Mouse (Mus musculus): Measurements from ENCODE around the gene Ube2cbp.

Gene Ube2cbp

DNA sequence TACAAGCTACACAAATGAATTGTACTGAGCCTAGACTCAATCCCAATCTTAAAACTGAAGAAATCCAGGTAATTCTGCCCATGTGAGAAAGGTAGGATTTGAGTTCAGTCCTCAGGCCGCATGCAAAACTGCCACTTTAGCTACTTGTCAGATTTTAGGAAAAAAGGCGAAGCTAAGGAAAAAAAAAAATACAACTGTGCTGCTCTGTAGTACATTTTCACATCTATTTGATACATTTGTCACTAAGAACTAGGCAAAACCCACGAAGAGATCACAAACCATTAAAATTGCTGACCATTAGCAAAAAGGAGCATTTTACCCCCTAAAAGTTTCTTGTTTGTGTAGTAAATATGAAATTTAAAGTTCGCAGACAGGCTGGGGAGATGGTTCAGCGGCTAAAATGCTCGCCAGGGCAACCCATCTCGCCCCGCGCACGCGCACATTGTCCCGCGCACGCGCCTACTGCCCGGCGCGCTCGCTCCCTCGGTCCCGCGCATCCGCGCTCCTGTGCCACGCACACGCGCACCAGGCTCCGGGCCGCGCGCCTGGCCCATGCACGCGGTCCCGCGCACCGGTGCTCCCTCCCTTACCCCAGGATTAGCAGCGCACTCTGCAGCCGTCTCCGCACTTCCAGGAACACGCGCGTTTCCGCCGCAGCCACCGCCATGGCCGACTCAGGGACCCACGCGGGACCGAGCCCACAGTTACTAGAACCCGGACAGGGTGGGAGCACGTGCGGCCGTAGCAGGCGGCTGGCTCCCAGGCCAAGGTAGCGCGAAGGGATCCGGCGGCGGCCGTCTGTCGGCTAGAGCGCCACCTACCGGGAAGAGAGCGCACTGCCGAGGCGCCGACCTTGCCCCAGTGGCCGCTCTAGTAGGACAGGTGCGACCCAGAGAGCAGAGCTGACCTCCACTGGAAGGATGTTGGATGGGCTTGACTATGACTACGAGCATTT is at the start of gene Ube2cbp:
TSS of gene Ube2cbp (minus strand) at position 800 of the 955 bp plus-strand sequence.
- DNase-seq (ENCODE audit: low read depth, low spot score) = peak; percentile 78

DNA sequence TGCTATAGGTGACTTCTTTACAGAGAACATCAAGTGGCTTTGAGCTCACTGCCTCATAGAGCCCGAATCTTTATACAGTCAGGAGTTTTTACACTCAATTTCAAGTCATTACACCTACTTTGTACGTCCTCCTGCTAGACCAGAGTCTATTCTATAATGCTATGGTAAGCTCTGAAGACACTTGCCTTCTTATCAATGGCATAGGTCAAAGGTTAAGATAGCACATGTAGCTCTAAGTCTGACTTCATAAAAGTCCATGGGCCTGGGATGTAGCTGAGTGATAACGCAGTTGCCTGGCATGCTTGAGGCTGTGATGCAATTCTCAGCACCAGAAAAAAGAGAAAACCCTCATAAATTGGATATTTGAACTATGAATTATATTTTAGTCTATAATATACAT is 49.6 kb upstream of the Ube2cbp start:
- no peak for DNase-seq (ENCODE audit: low read depth, low spot score)

DNA sequence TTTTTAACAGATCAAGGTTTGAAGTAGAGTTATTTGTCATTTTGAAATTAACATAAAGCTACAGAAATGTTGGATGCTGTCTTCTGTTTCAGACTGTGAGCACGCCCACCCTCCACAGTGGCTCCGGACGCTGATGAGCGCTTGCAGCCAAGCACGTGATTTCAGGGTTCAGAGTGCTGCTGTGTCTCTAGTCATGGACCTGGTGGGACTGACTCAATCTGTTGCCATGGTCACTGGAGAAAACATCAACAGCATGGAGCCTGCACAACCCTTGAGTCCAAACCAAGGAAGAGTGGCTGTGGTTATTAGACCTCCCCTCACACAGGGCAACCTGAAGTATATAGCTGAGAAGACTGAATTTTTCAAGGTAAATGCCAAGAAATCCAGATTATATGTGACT is 49.0 kb upstream of the Ube2cbp start:
- DNase-seq (ENCODE audit: low read depth, low spot score) = no peak

DNA sequence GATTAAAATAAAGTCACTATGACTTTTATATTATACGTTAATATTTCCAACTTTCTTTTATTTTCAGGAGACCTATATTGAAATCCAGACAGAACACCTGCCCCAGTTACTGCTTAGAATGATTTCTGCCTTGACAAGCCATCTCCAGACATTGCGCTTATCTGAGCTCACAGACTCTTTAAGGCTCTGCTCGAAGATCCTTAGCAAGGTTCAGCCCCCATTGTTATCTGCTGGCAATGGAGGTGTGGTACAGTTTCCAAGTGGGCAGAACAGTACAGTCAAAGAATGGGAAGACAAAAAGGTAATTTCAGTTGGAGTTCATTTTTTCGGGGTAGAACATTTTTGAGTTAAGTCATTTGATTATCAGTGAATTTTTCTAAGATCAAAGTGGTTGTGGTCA is 42.7 kb upstream of the Ube2cbp start:
- DNase-seq (ENCODE audit: low read depth, low spot score) = no peak

DNA sequence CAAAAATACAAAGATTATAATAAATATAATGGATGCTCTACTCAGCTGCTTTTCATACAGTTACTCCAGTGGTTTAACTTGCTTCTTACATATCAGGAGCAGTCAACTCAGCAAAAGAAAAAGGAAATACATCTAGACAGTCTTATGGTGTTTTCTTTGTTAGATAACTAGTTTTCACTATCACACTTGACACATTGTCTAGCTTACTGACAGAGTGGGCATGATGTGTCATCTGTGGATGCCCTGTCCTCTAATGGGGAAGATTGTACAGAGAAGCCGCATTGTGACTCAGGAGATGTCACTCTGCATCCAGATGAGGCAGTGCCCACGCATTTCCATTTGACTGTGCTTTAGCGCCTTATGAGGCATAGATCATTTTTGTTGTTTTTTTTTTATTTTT is 34.3 kb upstream of the Ube2cbp start:
- DNase-seq (ENCODE audit: low read depth, low spot score) = no peak

DNA sequence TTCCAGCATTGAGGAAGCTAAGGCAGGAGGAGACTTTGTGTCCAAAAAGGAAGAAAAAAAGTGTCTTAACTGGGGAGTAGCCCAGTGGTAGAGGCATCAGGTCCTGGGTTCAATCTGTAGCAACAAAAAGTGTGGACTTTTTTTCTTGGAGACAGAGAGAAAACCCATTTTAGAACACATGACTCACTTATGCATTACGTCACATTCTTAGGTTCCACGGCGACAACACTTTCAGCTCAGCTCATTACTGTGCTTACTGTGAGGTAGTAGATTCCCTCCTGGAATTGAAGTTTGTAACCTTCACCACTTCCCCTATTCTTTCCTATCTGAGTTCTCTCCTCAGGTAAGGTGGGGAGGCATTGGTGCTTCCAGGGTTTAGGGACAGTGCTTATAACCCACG is 31.5 kb upstream of the Ube2cbp start:
- DNase-seq (ENCODE audit: low read depth, low spot score) = no peak

DNA sequence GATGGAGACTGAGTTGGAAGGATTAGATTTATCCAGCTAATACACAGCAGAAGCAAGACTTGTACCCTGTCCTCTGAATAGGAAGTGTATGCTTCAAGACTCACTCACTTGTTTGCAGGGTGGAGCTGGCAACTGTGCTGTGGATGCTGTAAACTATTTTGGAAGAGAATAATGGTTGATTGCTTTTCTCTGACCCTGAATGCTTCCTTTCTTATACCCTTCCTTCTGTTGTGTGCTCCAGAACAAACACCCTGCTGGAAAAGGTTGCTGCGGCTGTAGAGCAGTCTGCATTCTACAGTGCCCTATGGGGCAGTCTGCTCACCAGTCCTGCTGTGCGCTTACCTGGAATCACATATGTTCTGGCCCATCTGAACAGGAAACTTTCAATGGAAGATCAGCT is 27.0 kb upstream of the Ube2cbp start:
- no peak for DNase-seq (ENCODE audit: low read depth, low spot score)

DNA sequence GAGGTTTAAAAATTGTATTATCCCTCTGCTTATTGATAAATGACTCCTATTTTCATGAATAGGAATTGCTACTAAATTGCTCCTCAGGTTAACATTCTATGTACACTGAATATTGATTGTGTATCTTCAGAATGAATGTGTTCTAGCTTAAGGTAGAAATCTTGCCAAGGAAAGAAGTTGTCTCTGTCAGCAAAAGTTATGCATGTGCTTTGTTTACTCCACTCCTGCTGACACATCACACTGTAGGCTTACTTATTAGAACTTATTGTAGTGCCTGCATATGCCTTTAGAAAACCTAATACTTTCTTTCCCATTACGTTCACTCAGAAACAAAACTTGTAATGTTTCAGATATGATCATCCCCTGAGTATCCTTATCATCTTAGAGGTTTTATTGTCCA is 17.5 kb upstream of the Ube2cbp start:
- DNase-seq (ENCODE audit: low read depth, low spot score) = no peak

DNA sequence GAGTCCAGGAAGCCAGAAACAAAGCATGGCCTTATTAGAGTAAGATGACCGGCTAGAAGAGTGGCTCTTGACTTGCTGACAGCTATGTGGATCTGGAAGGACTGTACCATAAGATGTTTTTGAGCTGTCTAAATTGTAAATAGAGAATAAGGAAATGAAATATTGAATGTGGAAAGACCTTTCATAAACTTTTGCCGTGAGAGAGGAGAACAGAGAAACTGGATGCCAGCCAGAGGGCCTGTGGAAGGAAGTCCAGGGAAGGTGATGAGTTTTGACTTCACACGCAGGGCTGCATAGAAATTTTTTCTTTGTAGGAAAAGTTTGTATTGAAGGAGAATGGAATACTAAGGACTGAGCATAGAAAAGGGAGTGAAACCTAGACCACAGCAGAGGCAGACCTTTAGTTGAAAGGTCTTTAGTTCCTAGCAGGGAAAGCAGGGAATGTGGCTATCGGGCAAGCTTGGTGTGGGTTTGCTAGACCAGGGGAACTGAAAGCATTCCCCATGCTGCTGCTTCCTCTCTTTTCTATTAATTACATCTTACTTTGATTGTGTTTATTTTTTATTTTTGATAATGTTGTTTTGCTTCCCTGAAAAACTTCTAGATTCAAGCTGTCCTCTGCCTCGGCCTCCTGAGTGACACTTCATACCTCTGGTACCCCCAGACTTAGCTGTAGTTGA is 13.8 kb upstream of the Ube2cbp start:
- DNase-seq (ENCODE audit: low read depth, low spot score) = no peak

DNA sequence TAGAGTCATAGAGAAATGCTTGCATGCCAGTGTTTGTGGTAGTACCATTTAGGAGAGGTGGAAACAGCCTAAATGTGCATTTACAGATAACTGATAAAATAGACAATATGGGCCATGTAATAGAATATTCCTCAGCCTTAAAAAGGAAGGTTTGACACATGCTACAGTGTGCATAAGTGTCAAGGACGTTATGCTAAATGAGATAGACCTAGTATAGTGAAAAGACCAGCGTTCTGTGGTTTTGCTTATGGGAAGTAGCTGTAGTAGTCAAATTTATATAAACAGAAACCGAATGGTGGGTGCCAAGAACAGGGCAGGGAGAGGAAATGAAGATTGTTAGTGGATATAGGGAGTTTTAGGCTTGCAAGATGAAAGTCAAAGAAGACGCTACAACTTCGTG is 12.0 kb upstream of the Ube2cbp start:
- no peak for DNase-seq (ENCODE audit: low read depth, low spot score)

DNA sequence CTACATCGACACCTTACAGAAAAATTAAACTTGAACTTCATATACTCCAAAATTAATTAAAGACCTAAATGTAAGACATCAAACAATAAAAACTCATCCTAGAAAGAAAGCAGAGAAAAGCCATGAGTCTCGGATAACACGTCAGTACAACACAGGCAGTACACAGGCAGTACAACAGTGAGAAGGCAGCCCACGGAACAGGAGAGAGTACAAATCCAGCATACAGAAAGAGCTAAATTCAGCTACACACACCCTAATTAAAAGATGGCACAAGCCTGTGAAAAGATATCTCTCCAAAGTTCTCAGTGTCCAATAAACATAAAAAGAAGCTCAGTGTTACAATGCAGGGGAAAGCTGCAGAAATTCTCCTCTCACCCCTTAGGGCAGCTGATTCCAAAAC is 11.2 kb upstream of the Ube2cbp start:
- DNase-seq (ENCODE audit: low read depth, low spot score) = no peak

DNA sequence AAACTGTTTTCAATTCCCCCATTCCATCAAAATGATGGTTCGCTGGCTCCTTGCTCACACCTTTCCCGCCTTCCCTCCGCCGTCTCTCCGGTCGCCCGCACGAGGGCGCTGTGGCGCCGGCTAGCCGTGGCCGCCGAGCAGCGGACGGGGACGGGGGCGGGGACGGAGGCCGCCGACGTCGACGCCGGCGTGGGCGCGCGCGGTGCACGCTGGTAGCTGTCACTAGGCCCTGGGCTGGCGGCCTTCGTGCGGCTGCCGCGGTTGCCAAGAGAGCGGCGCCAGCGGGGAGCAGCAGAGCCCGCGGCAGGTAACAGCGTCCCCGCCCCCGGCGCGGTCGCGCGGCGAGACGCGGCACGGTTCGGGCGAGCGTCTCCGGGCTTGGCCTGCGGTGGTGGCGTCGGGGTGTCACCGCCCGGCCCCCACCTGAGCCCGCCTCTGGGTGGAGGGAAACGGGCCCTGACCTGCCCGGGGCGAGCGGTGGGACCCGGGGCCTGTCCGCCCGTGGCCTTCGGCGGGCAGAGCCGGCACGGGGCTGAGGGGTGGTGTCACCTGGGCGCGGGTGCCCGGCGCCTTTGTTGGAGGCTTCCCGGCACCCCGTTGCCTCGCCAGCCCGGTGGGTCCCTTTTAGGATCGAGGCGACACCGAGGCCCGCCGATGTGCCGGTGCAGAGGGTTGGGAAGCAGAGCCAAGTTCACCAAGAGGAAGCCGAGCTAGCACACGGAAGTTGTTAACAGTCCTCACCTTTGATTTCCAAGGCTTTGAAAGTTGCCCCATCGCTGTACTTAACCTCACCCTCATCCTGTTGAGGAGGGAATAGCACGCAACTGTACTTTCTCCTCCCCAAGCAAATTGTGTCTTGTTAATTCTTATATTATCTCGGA is 2.5 kb upstream of the Ube2cbp start, which contains the start of gene Dop1a:
TSS of gene Dop1a (plus strand) at position 165 of the 881 bp plus-strand sequence.
- peak; percentile 86 for DNase-seq (ENCODE audit: low read depth, low spot score)

DNA sequence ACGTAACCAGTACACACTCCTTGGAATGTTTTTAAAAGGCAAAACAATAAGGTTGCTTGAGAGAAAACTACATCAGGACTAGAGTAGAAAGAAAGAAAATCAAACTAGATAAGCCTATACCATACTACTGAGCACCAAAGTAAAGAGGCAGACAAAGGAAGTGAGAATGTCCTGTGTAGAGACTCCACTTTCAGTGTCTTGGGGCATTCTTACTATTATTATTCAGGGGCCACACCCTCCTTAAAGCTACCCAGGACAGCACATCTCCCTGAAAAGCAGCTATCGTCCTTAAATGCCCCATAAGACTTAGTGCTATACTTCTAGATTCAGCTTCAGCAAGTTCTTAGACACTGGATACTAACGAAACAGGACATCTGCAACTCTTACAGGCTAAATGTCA is 11.1 kb downstream of the Ube2cbp start:
- DNase-seq (ENCODE audit: low read depth, low spot score) = no peak

DNA sequence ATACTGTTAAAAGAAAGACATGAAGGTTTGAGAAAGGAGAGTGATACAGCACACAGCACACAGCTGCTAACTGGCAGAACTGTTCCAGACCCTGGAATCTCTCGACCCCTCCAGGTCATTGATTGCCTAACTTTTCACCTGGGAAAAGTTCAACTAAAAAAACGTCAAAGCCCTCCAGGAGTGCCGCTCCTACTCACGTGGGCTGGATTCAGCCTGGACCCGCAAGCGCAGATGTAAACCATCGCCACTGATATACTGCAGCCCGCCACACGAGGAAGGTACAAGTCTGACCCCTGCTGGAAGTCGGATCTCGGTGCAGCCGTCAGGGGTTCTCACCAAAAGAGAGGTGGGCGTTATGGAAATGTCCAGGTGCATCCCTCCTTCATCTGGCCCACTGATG is 13.1 kb downstream of the Ube2cbp start:
- peak; percentile 50 for DNase-seq (ENCODE audit: low read depth, low spot score)

DNA sequence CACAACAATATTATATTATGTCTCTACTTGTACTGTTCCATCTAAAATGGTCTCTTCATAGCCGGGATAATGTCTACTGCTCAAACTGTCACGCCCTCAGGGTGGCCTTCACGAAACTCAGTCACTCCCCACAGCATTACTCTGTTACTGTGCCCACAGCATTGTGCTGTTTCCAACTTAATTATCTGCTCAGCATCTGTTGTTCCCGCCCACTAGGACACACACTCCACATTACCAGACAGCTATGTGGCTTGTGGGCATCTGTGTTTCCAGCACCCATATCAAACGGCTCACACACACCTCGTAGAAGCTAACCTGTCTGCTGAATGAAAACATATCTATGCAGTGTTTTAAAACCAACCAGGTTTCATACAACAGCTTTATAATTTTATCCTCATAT is 13.7 kb downstream of the Ube2cbp start:
- DNase-seq (ENCODE audit: low read depth, low spot score) = no peak

DNA sequence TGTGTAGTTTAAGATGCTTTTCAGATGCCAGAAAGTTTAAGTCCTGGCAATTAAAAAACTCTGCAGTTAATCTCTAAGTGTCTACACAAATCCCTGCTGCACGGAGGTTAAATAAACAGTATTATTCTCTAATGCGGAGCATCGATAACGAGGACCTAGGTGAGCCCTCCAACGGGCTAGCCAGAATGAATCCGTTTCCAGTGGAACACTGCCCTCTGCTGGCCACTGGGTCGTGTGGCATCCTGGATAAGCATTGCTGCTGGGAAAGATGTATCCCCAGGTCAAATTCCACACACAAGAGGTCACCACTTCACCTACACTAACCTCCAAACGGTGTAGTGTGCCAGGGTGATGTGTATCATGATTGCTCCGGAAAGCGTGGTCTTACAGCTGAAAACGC is 15.2 kb downstream of the Ube2cbp start:
- DNase-seq (ENCODE audit: low read depth, low spot score) = peak; percentile 68

DNA sequence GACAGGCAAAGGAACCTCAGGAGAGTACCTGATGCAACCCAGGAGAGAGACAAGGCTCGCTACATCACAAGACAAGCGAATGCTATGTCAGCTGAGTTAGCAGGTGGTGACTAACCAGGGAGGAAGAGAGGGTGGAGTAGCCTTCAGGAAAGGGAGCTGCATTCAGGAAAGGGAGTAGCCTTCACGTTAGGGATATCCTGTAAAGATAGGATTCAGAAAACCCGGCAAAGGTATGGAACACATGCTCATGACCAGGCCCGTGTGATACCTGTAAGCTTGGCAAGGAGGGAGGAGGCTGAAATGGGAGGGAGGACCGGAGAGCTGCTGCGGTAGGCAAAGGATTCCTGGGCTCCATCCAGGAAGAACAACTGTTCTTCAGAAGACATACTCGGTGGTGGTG is 17.3 kb downstream of the Ube2cbp start:
- DNase-seq (ENCODE audit: low read depth, low spot score) = no peak

DNA sequence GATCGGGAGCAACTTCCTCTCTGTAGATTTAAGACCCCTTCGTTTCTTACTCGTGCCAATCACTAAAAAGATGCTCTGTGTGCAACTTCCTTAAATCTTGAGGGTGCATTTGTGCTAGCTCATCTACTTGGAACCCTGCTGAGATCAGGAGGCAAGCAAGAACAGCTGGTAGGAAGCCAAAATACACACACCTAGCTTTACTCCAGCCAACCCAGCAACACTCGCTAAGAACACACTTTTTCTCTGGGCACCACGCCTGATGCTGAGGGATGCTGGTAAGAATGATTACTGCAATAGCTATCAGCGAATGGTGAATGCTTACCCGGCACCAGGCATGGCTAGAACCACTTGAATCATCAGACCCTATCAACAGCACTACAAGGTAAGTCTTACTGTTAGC is 17.9 kb downstream of the Ube2cbp start:
- DNase-seq (ENCODE audit: low read depth, low spot score) = no peak

DNA sequence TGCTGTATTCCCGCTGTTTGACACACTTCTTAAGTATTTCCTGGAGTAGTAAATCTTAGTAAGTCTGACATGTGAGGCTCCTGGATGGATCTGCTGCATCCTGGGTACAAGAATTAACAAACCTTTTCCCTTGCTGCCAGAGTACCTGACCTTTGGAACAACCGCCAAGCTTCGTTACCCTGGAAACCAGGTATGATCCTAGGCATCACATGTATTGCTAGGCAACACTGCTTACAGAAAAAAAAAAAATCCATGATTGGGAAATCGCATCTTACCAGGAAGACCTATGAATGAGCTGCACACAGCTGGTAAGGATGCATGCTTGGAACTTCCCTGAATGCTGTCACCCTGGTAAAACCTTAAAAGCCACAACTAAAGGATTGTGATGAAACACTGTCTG is 22.5 kb downstream of the Ube2cbp start:
- no peak for DNase-seq (ENCODE audit: low read depth, low spot score)

DNA sequence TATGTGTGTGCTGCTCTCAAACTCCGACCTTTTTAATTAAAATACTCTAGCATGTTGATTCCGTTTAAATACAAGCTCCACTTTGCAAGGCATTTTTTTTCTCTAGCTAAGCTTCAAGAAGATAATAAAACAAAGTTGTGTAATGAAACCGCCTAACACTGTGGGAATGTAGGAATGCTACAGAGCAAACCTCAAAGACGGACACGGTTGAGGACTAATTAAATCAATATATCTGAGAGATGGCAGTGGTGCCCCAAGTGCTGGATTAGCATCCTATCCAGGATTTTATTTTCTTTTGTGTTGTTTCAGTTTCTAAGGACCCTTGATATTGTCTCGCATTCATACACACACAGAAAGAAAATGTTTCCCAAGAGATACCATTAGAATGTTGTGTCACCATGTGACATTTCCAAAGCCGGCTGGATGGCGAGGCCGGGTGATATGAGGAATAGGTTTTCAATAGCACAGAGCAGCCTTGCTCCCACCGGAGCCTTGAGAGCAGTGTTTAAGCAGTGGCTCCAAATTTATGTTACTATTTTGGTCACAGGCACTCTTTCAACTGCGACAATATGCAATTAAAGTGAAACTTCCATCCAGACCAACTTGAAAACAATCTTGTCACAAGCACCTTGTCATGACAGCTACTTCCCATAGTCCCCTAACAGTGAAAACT is 26.3 kb downstream of the Ube2cbp start:
- DNase-seq (ENCODE audit: low read depth, low spot score) = no peak

DNA sequence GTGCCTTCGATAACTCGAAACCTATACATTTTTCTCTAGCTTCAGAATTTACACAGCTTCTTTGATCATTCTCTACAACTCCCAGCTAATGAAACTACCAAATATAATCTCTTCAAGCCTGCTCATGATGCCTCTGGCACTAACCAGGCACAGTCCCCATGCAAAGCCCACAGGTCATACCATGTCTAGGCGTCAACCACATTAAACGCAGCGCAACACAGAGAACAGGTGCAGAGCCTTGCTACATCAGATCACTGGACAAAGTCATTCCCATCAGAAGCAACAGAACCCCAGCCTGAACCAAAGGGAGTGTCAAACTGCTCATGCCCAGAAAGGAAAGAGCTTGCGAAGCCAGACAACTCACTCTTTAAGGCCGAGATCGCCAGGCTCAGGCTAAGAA is 28.1 kb downstream of the Ube2cbp start:
- DNase-seq (ENCODE audit: low read depth, low spot score) = no peak
